Mouse (Mus musculus) megakaryocyte-erythroid progenitor cell, adult 5-6 weeks (primary cell): ENCODE measurements around the gene Srxn1. TPM values are rescaled to one million over a fixed set of nuclear protein-coding genes. Genes with fewer than 3 reads are reported as not detected.
"Not testable (repeated sequence)": the region's sequence is repeated elsewhere in the genome, so short reads cannot be mapped to it uniquely, and the experiment has no call there.

Experiments
- ATAC-seq: replicated peaks from 2 replicates; pipeline ENCODE4 v1.8.0; 2016; ENCODE audit warnings: mild to moderate bottlenecking, inconsistent platforms; ENCODE audit not compliant: severe bottlenecking, poor library complexity, low FRiP score, low TSS enrichment
- total RNA-seq, 2 experiments: library from RNA; stranded (forward) in 1 of 2; stranded (reverse) in 1 of 2; fragments of 200-1000, 215-1000 nt in 1 of 2; fragments of >200 nt in 1 of 2; fragmentation: Nextera tagmentation in 1 of 2; gene quantifications; 2 replicates each; pipeline ENCODE4 v1.2.3; 2014 to 2017

The Srxn1 gene
- total RNA-seq (2014; fragmentation: Nextera tagmentation) (2.2 and 2.6 TPM in 2 replicates), total RNA-seq (2017) (5.8 and 14.0 TPM in 2 replicates)

DNA sequence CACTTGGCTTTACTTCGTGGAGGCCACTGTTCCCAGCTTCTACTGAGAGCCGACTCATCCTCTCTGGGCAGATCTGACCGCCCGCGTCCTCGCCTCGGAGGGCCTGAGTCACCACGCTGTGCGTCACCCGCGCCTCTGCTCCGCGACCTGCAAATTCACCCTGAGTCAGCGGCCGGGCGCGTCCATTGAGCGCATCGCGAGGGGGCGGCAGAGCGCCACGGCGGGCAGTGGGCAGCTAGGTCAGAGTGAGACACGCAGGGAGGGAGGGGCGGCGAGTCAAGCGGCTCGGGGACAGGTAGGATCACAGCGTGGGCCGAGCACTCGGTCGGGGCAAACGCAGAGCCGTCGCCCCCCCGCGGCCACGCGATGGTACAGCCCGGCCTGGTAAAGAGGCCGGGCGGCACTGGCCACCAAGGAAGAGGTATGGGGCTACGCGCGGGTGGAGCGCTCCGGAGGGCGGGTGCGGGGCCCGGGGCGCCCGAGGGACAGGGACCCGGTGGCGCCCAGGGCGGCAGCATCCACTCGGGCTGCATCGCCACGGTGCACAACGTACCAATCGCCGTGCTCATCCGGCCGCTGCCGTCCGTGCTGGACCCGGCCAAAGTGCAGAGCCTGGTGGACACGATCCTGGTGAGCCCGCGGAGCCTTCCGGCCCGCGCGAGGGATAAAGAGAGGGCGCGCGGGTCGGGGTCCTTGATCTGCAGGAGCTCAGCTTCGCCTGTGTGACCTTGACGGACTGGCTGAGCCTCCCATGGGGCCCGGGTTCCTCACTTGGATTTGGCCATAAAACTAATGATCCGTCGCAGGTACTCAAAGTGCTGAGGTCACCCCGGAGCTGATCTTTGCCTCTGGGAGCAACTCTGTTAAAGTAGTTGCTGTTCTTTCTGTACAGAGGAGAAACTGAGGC is at the start of gene Srxn1:
TSS of gene Srxn1 (plus strand) at position 199 of the 907 bp plus-strand sequence.
- ATAC-seq, result peak; percentile 82

DNA sequence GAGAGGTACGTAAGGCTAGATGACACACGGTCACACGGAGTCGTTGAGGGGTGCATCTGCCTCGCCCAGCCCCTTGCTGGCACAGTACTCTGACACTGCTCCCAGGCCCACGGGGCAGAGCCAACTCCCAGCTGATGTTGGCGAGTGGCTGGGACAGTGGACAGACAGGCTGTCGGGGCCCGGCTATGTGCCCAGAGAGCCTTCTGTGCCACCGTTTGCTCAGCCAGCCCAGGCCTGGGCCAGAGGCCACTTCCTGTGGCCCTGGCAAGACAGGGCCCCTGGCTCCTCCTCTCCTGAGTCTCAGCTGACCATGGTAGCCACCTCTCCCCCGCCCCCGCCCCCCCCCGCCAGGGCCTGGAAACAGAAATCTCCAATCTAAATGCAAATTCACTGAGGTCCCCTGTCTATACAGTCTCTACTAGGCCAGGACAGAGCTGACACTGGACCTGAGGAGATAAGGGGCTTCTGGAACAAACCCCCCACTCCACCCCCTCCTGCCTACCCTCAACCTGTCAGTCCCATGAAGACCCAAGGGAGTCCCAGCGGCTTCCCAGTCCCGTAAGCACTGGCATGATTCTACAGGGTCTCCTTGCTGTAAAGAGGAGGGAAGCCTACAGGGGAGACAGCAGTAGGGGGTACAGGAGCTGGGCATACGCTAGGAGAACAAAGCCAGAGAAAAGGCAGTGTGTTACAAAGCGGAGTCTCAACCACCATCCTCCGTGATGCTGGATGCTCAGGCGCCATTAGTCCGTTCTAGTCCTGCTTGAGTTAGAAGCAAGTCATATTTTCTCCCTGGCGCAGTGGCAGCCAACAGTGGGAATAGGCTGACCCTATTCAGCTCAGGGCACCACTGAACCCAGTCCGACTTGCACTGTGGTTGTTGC is 48.7 kb upstream of the Srxn1 start:
- no peak for ATAC-seq

GRCm38 (mm10) chr2:152057252-152057563 is 48.1 kb upstream of the Srxn1 start:
- ATAC-seq, result no peak

DNA sequence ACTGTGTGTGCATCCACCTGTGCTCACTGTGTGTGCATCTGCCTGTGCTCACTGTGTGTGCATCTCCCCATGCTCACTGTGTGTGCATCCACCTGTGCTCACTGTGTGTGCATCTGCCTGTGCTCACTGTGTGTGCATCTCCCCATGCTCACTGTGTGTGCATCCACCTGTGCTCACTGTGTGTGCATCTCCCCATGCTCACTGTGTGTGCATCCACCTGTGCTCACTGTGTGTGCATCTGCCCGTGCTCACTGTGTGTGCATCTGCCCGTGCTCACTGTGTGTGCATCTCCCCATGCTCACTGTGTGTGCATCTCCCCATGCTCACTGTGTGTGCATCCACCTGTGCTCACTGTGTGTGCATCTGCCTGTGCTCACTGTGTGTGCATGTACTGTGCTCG is 42.5 kb upstream of the Srxn1 start:
- ATAC-seq, result not testable (repeated sequence)

- ATAC-seq, result no peak
Measured at GRCm38 (mm10) chr2:152068660-152069433, 36.5 kb upstream of the Srxn1 start.

- ATAC-seq, result no peak
Measured at GRCm38 (mm10) chr2:152069434-152069786, 35.9 kb upstream of the Srxn1 start.

DNA sequence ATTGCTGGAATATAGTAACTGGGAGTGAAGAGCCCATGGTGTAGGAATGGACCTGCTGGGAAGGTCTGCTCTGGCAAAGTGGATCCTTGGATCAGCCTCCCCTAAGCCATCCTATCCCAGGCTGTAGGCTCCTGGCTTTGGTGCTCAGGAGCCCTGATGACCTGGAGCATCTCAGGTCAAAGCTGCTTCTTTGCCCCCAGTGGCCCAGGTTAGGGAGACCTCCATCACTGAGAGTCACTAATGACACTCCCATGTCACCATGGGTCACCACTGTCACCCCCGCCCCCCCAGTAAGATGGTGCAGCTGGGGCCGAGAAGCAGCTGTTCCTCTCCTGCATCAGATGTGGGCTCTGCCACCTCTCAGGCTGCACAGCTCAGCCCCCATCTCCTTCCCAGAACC is 35.4 kb upstream of the Srxn1 start:
- no peak for ATAC-seq

- ATAC-seq, result no peak
Measured at GRCm38 (mm10) chr2:152074521-152074920, 30.8 kb upstream of the Srxn1 start.

DNA sequence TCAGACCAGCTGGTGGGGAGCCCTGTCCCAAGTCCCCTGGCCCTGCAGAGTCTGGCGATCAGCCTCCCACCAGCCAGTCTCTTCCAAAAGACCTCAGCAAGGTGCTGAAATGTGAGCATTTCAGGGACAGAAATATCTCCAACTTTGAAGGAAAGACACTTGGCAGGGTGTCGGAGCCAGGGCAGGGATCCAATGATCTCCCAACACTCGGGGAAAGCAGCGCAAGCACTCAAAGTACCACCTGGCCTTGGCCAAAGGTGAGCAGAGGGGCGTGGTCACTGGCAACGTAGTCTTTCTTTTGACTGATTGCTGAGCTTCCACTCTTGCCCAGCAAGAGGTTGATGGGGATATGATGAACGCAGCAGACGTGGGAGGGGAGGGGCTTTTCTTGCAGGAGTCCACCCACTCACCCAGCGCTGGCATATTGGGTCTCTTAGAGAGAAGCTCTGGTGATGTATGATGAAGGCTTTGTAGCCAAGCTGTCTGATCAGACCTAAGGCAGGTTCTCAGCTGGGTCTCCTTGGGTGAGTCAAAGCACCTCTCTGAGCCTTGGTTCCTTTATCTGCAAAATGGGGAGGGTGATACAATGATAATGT is 29.9 kb upstream of the Srxn1 start:
- no peak for ATAC-seq

GRCm38 (mm10) chr2:152077337-152077736 is 28.0 kb upstream of the Srxn1 start:
- ATAC-seq, result no peak

GRCm38 (mm10) chr2:152080685-152081541 is 24.4 kb upstream of the Srxn1 start, which contains the start of gene Scrt2:
Gene Scrt2 (plus strand): TSS chr2:152081529.
- no peak for ATAC-seq

- ATAC-seq, result peak; percentile 61
Measured at GRCm38 (mm10) chr2:152081641-152082448, 23.5 kb upstream of the Srxn1 start.

GRCm38 (mm10) chr2:152082456-152083285 is 22.6 kb upstream of the Srxn1 start:
- no peak for ATAC-seq

GRCm38 (mm10) chr2:152083411-152083810 is 21.9 kb upstream of the Srxn1 start:
- no peak for ATAC-seq

GRCm38 (mm10) chr2:152084298-152084697 is 21.0 kb upstream of the Srxn1 start:
- no peak for ATAC-seq

DNA sequence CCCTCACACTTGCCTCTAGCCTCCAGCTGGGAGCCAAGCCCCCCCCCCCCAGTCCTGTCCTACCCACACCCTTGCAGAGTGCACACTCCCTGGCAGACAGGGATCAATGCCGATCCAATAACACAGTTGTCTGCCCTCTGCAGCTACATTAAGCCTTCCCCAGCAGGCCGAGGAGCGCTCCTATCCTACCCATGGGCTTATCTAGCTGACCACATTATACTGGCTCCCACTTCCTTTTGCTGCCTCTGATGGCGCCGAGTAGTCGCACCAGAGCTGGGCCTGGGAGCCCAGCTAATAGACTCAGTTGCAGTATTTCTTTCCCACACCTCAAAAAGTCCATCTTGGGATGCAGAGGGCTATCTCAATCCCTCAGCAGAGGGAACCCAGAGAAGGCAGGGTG is 19.9 kb upstream of the Srxn1 start:
- ATAC-seq, result peak; percentile 45; the same call in 1 of the 2 replicates

- ATAC-seq, result no peak
Measured at GRCm38 (mm10) chr2:152086451-152086850, 18.9 kb upstream of the Srxn1 start.
